ENCODE assay signal across 8 mouse cellular contexts in the genomic region with DNA sequence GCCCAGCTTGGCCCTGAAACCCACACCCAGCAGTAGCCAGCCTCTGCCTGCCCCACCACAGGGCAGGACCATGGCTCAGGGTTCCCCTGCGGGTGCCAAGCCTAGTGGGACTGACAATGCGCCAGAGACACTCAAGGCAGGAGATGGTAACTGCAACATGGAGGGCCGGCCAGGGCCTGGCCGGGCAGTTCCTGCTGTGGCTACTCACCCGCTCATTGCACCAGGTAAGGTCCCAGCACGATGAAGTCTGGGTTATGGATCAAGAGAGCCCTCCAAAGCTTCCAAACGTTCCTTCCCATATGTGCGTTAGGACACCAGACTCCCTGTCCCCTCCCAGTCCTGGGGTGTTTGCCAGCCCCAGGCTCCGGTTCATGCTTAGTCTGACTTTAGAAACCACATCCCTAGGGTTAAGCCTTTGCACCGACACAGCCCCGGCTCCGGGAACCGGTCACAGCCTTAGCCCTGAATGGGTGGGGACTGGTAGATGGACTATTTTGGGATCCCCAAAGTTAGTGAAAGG. TPM values are rescaled to one million over a fixed set of nuclear protein-coding genes. Genes with fewer than 3 reads are reported as not detected.
DNase-seq lines count a peak whose midpoint lies in the region; ATAC-seq and TF ChIP-seq lines count a peak whose summit lies in the region.

No protein-coding gene starts in this region.

- TF ChIP-seq POLR2A in limb, embryonic 14.5 days (IDR thresholded peaks at IDR 0.05; ENCODE audit: borderline replicate concordance, extremely low read depth, insufficient read depth, insufficient read length) = no peak

- in situ Hi-C loops in ES-E14 (cut with MboI; ENCODE audit: low sequenced_read_pairs in 2 of 2, unreplicated experiment in 2 of 2) = no loop called here

- H3K27me3 ChIP-seq in heart, embryonic 15.5 days = peaks cover 41% of the 10 kb centered on the region
- H3K27me3 ChIP-seq in forebrain, embryonic 10.5 days (ENCODE audit: poor library complexity, severe bottlenecking) = peaks cover 38% of the 10 kb centered on the region
- H3K27me3 ChIP-seq in limb, embryonic 14.5 days (ENCODE audit: control insufficient read depth, insufficient read depth, low read length) = no peaks in the 10 kb centered on the region

- no peak for ATAC-seq in heart, embryonic 15.5 days (replicated peaks; ENCODE audit: insufficient number of reproducible peaks, insufficient read depth, low FRiP score, low read depth)
- ATAC-seq in limb, embryonic 14.5 days (ENCODE audit: low FRiP score, low read depth) = no peak
- ATAC-seq in activated CD4-positive, CD25-positive, alpha-beta regulatory T cell, adult 4 months = no peak

- peak overlapping the region; percentile 71 for H3K4me2 ChIP-seq in heart, embryonic 15.5 days
- H3K4me2 ChIP-seq in limb, embryonic 14.5 days (replicated peaks; ENCODE audit: low read depth, low read length, severe bottlenecking) = peak overlapping the region; percentile 39

- H3K36me3 ChIP-seq in heart, embryonic 15.5 days = no peaks in the 10 kb centered on the region
- no peaks in the 10 kb centered on the region for H3K36me3 ChIP-seq in ES-E14 (ENCODE audit: control insufficient read depth, insufficient read depth, low read length, poor library complexity, severe bottlenecking)
- no peaks in the 10 kb centered on the region for H3K36me3 ChIP-seq in forebrain, embryonic 10.5 days (replicated peaks)
- no peaks in the 10 kb centered on the region; the same call in 1 of the 2 replicates for H3K36me3 ChIP-seq in limb, embryonic 14.5 days (ENCODE audit: control insufficient read depth, insufficient read depth, low read length)

- peaks cover 34% of the 10 kb centered on the region for H3K4me1 ChIP-seq in heart, embryonic 15.5 days (replicated peaks)
- H3K4me1 ChIP-seq in ES-E14 (ENCODE audit: control insufficient read depth in 2 of 2, insufficient read depth in 2 of 2, low read length in 2 of 2, poor library complexity in 1 of 2) = peaks cover 7 to 16% of the 10 kb centered on the region in 2 experiments; a peak in 3 of 4 replicates
- peaks cover 85% of the 10 kb centered on the region for H3K4me1 ChIP-seq in forebrain, embryonic 10.5 days
- peaks cover 29% of the 10 kb centered on the region for H3K4me1 ChIP-seq in limb, embryonic 14.5 days (ENCODE audit: control insufficient read depth, insufficient read depth, low read length)

- no peak overlapping the region; the same call in 1 of the 2 replicates for H3K27ac ChIP-seq in heart, embryonic 15.5 days
- H3K27ac ChIP-seq in ES-E14 (ENCODE audit: insufficient read depth, low read depth, low read length, poor library complexity, severe bottlenecking) = no peak overlapping the region
- H3K27ac ChIP-seq in forebrain, embryonic 10.5 days = peak overlapping the region; percentile 87
- no peak overlapping the region for H3K27ac ChIP-seq in limb, embryonic 14.5 days (replicated peaks; ENCODE audit: low read depth, low read length)

- no peak for DNase-seq in heart, postnatal 4 days
- no peak for DNase-seq in ES-E14 (ENCODE audit: low read depth, low spot score)
- DNase-seq in forebrain, embryonic 10.5 days (ENCODE audit: extremely low spot score, low spot score) = no peak
- DNase-seq in limb, embryonic 14.5 days (ENCODE audit: low spot score) = no peak
- no peak for DNase-seq in left cerebral cortex, postnatal 4 days
- no peak for DNase-seq in layer of hippocampus, postnatal 14 days (ENCODE audit: low spot score in 2 of 2)

- H3K9ac ChIP-seq in heart, embryonic 15.5 days = no peak overlapping the region
- H3K9ac ChIP-seq in ES-E14 (ENCODE audit: insufficient read depth, low read depth, low read length, poor library complexity, severe bottlenecking) = peak overlapping the region; percentile 9; the same call in 1 of the 2 replicates
- H3K9ac ChIP-seq in limb, embryonic 14.5 days (ENCODE audit: low read depth, low read length, severe bottlenecking) = no peak overlapping the region

- 49% methylated on average over 13 of the region's 13 CpGs for WGBS in heart, embryonic 15.5 days
- WGBS in forebrain, embryonic 10.5 days = 25% methylated on average over 13 of the region's 13 CpGs
- WGBS in limb, embryonic 14.5 days = 62% methylated on average over 13 of the region's 13 CpGs

- intact Hi-C loops in left cerebral cortex, postnatal 4 days (cut with DNase I) = no loop called here

- no peaks in the 10 kb centered on the region for H3K9me3 ChIP-seq in heart, embryonic 15.5 days (replicated peaks)
- H3K9me3 ChIP-seq in ES-E14 (ENCODE audit: control insufficient read depth, insufficient read depth, low read depth, low read length) = no peaks in the 10 kb centered on the region
- H3K9me3 ChIP-seq in forebrain, embryonic 10.5 days = no peaks in the 10 kb centered on the region
- no peaks in the 10 kb centered on the region for H3K9me3 ChIP-seq in limb, embryonic 14.5 days (ENCODE audit: control insufficient read depth, low read length)

- peak overlapping the region; percentile 42 for H3K4me3 ChIP-seq in heart, embryonic 15.5 days
- H3K4me3 ChIP-seq in ES-E14 (ENCODE audit: insufficient read depth in 1 of 2, low read depth in 1 of 2, low read length in 2 of 2, poor library complexity in 1 of 2, severe bottlenecking in 1 of 2) = peak overlapping the region in 1 of 2 experiments; percentile 15; a peak in 1 of 4 replicates
- H3K4me3 ChIP-seq in forebrain, embryonic 10.5 days = peak overlapping the region; percentile 50
- no peak overlapping the region for H3K4me3 ChIP-seq in limb, embryonic 14.5 days (replicated peaks; ENCODE audit: low read length)

TF ChIP-seq in ES-E14, 5 proteins besides CTCF, POLR2A, EP300 and RAD21:
- TF ChIP-seq CHD2 (IDR thresholded peaks at IDR 0.05; ENCODE audit: low read depth, low read length) = no peak
- no peak for TF ChIP-seq HCFC1 (IDR thresholded peaks at IDR 0.05; ENCODE audit: borderline replicate concordance, insufficient read depth, low read length)
- no peak for TF ChIP-seq ZC3H11A (IDR thresholded peaks at IDR 0.05; ENCODE audit: borderline replicate concordance, low read depth, low read length)
- TF ChIP-seq ZNF384 (IDR thresholded peaks at IDR 0.05; ENCODE audit: low read depth, low read length) = no peak
- TF ChIP-seq MAFK (IDR thresholded peaks at IDR 0.05; ENCODE audit: insufficient read depth, low read depth, low read length) = no peak
TF ChIP-seq in ES-E14: peak in this region for 0.

RNA-seq across cellular contexts. Expression of gene A3galt2, which starts 43.0 kb away (rescaled TPM):
- 0.04 TPM in 1 of 2 replicates, not detected in the other for polyA plus RNA-seq in heart, embryonic 15.5 days (2015; fragmentation: Nextera tagmentation; extraction: Ambion mirVana)
- under 1 TPM; 0.20 to 0.36 TPM for total RNA-seq in heart, postnatal 4 days (2021)
- total RNA-seq in ES-E14 (2012; rRNA removed) = 0.09 and 0.11 TPM in 2 replicates
- 0.07 and 0.17 TPM in 2 replicates for polyA plus RNA-seq in forebrain, embryonic 10.5 days (2016; fragmentation: Nextera tagmentation; extraction: Ambion mirVana)
- 1.7 and 2.1 TPM in 2 replicates for polyA plus RNA-seq in limb, embryonic 14.5 days (2012; rRNA removed)
- polyA plus RNA-seq in limb, embryonic 14.5 days (2014; fragmentation: Nextera tagmentation; extraction: Ambion mirVana) = 0.15 and 0.39 TPM in 2 replicates
- polyA plus RNA-seq in activated CD4-positive, CD25-positive, alpha-beta regulatory T cell, adult 4 months (2017; shearing (Covaris generic)) = not detected
- total RNA-seq in left cerebral cortex, postnatal 4 days (2021) = 1 to 10 TPM; 1.1 to 1.3 TPM
- under 1 TPM; 0.35 to 0.62 TPM for total RNA-seq in layer of hippocampus, postnatal 14 days (2021)

RNA-seq across cellular contexts. Expression of gene Phc2, which starts 57.7 kb away (rescaled TPM):
- 28.5 and 40.2 TPM in 2 replicates for polyA plus RNA-seq in heart, embryonic 15.5 days (2015; fragmentation: Nextera tagmentation; extraction: Ambion mirVana)
- total RNA-seq in heart, postnatal 4 days (2021) = 10 to 100 TPM; 69.1 to 72.5 TPM
- total RNA-seq in ES-E14 (2012; rRNA removed) = 18.0 and 29.8 TPM in 2 replicates
- 23.3 and 23.4 TPM in 2 replicates for polyA plus RNA-seq in forebrain, embryonic 10.5 days (2016; fragmentation: Nextera tagmentation; extraction: Ambion mirVana)
- 103 and 120 TPM in 2 replicates for polyA plus RNA-seq in limb, embryonic 14.5 days (2012; rRNA removed)
- polyA plus RNA-seq in limb, embryonic 14.5 days (2014; fragmentation: Nextera tagmentation; extraction: Ambion mirVana) = 69.8 and 73.7 TPM in 2 replicates
- polyA plus RNA-seq in activated CD4-positive, CD25-positive, alpha-beta regulatory T cell, adult 4 months (2017; shearing (Covaris generic)) = 10 to 100 TPM; 12.2 to 14.2 TPM
- total RNA-seq in left cerebral cortex, postnatal 4 days (2021) = 10 to 100 TPM; 90.7 to 95.1 TPM
- 10 to 100 TPM; 83.0 to 86.4 TPM for total RNA-seq in layer of hippocampus, postnatal 14 days (2021)
